Mouse (Mus musculus) monocyte, adult 5-6 weeks (primary cell): ENCODE measurements around the gene Gm20696. TPM values are rescaled to one million over a fixed set of nuclear protein-coding genes. Genes with fewer than 3 reads are reported as not detected.

Experiments used
- ATAC-seq: fragments of 153-309, 156-312 bp; replicated peaks from 2 replicates; pipeline ENCODE4 v1.8.0; 2017; ENCODE audit warnings: mild to moderate bottlenecking; ENCODE audit not compliant: low TSS enrichment, insufficient number of reproducible peaks, severe bottlenecking, poor library complexity, low FRiP score
- total RNA-seq: library from RNA; stranded (forward); fragments of 200-1000, 200-491, 200-594 nt; gene quantifications from 3 replicates; pipeline ENCODE4 v1.2.3, GENCODE M21; 2017

Gm20696 gene
- total RNA-seq, 1 experiment from 2014 or later: 12.8 TPM

DNA sequence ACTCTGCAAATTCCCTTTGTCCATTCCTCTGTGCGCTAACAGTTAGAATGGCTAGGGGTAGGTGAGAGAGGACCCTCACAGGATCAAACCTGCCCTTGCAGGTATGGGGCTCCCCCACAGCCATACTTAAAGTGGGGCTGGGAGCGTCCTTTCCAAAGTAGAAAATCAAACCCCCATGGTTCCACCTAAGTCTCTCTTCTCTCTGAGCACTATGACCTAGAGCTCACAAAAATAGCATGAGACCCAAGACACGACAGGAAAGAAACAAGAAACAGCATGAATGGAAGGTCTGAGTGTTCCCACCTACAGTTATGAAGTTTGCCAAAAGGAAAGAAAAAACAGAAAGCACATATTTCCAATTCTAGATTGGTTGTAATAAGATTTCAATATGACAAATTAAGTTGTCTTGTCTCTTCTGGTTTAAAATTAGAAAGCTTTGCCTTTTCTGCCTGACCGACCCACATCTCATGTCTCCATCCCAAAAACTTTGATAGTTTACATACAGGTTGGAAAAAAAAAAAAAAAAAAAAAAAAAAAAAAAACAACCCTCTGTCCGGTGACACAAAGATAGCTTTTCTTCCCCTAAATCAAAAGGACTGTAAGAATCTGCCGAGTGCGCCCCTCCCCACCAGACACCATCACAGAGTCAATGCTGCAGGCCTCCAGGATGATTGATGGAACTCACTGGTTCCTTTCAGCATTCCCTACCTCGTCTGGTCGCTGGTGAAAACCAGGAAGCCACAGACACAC lies 327.8 kb downstream of the Gm20696 start:
- ATAC-seq: no peak

DNA sequence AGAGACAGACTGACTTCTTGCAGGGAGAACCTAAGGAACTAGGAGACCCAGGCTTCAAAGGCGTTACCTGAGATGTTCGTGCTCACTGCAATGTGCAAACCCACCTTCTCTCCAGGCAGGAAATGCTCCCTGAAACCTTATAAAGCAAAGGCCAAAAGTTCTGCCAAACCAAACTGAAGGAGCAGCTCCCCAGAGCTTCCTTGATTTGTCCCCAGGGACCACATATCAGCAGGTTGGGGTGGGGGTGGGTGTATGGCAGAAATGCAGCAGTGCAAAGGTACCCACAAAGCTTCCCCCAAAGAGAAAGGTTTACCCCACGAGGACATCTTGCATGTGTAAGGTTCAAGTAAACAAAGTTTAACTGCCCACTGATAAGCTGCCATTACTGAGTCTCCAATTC lies 328.4 kb downstream of the Gm20696 start:
- no peak for ATAC-seq

DNA sequence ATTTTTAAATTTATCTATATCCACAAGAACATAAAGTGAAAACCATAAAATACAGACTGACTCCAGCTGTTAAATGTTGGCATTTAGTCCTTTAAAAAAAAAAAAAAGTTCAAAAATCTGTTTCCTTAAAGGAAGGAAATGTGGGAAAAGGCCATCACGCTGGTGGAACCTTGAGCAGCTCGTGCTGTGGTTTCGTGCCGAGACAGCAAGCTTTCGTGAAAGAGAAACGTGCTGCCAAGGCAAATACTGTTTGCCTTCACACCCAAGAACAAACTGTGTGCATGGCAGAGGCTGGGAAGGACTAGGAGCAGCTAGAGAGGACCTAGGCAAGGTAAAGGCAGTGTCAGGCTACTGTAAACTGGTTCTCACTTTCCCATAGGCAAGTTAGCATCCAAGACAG lies 329.0 kb downstream of the Gm20696 start:
- no peak for ATAC-seq

DNA sequence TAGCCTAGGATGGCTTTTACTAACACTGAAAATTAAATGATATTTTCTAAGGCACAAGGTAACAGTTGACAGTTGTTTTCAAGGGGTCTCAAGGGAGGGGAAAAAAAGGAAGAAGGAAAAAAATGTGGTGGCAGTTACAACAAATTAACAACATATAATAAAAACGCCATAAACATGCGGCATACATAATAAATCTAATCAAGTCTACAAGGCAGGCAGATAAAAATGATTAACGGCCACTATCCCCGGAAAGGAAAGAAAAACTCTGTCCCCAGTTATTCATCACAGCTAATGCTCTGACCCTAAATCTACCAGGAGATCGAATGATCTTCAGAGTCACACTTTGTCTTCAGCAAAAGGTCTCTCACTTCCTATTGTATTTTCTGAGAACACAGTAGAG lies 330.4 kb downstream of the Gm20696 start:
- no peak for ATAC-seq

DNA sequence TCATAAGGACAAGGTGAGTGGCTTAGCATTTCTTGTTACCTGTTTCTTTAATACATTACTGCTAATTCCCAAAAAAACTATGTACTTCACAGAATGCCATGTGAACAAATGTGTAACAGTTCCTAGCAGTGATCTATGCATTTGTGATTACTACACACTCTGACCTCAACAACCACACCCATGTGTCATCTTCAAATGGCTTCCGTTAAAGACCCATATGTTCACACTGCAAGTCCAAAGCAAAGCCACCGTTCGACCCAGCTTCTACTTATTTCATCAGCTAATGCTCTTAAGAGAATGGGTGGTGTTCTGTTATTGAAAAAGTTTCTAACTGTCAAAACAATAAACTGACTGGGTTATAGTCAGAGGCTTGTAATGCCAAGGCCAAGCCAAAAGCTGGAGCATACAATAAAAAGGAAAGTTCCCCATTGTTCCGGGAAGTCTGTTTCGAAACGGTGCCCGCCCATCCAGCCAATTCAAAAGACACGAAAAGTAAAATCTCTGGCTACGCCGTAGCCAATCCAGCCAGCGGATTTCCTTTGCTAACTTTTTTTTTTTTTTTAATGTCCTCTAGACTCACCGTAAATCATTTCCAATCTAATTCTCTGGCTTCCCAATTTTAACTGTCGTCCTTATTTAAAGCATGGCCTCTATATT lies 331.3 kb downstream of the Gm20696 start:
- peak; percentile 81 for ATAC-seq

DNA sequence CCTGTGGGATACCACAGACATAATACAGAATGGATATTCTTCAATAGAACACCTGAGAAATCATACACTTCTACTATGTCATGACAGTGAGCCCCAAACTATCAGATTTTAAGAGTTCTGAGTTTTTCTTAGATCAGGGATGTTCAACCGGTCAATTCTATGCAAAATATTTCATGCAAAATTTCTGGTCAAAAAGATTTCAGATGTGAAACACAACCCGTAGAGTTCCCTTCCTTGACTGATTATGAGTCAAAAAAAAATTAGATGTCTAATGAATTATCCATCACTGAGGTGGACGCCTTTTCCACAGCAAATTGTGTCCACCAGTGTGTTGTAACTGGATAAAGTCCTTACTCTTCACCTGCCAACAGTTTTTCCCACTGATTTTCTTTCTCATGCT lies 332.3 kb downstream of the Gm20696 start:
- ATAC-seq: no peak

DNA sequence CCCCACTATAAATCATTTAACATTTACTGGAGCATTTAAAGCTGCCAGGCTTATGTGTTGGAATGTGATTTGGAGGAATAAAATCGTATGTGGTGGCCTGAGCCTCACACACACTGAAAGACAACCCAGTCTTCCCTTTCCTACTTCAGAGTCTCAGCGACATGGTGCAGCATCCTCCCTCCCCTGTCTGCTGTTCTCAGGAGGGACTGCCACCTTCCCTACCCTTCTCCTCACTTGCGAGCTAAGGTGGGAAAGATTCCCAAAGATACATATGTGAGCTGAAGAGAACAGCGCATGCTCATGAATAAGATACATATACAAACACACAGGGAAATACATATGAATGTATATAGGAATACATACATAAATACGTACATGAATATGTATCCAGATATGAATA lies 333.5 kb downstream of the Gm20696 start:
- no peak for ATAC-seq

DNA sequence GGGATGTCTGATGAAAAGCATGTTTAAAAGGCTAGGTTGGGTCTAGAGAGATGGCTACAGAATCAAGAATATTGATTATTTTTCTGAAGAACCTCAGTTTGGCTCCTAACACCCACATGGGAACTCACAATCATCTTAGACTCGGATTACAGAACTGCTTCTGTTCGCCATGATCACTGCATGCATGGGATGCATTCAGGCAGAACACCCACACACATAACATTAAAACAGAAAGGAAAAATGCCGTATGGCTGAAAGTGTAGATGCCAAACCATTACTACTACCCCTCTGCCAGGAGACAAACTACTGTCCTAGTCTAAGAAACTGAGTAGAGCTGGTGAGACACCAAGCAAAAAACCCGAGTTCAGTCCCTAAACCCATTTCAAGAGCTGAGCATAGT lies 336.4 kb downstream of the Gm20696 start:
- no peak for ATAC-seq

DNA sequence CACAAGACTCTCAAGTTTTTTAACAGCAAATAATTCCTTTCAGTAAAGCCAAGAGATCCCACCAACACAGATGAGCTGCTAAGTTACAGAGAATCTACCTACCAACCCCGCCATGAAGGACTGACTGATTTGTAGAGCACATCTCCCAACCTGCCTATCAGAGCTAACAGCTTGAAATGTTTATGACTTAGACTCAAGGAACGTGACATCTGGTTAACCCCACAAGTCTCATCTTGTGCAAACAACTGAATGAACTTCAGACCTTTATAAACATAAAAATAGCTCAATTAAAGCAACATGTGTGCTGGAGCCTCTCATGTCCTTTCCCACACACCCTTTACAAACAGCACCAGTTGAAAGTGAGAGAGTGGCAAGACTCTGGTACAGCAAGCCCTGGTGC lies 338.0 kb downstream of the Gm20696 start:
- no peak for ATAC-seq

DNA sequence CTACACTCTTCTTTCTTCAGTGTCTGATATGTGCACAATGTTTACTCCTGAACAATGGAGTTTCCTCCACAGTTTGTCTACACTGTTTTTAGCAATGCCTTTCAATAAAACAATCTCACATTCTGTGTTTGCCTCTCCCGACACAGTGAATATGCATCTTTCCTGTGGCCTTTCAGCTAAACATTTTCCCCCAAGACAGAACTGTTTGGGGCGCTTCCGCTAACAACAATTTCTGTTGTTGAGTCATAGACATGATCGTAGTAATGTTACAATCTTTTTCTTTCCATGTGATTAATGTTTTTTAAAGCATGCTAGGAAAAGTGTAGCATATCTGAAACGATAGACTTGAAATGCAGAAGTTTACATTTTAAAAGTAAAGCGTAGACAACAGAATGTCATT lies 338.5 kb downstream of the Gm20696 start:
- no peak for ATAC-seq

DNA sequence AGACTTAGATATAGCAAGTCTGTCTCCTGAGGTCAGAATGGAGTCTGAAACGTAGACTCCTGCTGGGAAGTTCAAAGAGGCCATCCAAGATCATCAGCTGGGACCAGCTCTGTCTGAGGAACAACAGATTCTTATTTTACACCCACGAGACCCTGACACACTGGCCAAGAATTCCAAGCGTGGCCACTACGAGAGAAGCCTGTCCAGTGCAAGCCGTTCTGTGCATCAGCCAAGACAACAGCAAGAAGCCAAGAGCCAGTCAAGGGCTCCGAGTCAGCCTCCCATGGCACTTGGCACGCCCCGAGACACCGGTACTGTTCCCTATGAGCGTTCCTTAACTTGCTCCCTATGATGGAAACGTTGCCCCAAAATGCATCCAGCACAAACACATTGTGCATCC lies 338.9 kb downstream of the Gm20696 start:
- no peak for ATAC-seq

DNA sequence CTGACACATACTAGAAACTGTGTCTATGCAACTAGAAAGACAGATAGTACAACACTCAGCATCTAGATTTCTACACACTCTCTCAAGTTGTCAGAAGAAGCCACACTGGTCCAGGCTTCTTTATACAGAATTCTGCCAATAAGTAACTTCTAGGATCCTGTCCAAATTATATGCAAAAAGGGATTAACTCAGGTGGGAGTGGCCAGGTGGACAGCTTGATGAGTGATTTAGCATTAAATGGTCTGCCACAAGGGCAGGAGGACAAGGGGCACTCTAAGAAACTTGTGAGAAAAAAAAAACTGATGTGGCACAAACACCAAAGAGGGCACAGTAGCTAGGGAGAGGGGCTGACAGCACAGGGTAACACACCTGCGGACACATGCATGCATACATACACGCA lies 340.7 kb downstream of the Gm20696 start:
- ATAC-seq: no peak

DNA sequence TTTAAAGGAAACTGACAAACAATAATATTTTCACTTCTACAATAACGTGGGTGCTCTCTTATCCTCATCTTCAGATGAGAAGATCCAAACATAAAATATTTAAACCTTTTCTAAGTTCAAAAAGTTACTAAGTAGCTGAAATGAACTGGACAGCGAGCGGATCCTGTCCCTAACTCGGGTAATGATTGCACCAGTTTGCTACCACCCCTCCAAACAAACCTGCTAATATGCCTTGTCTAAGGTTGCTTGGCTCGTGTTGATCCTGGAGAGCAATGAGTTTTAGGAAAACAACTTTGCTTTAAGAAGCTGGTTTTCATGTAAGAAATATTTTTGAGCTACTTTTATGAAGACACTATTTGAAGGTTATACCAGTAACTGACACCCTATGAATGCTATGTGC lies 341.1 kb downstream of the Gm20696 start:
- ATAC-seq: no peak

DNA sequence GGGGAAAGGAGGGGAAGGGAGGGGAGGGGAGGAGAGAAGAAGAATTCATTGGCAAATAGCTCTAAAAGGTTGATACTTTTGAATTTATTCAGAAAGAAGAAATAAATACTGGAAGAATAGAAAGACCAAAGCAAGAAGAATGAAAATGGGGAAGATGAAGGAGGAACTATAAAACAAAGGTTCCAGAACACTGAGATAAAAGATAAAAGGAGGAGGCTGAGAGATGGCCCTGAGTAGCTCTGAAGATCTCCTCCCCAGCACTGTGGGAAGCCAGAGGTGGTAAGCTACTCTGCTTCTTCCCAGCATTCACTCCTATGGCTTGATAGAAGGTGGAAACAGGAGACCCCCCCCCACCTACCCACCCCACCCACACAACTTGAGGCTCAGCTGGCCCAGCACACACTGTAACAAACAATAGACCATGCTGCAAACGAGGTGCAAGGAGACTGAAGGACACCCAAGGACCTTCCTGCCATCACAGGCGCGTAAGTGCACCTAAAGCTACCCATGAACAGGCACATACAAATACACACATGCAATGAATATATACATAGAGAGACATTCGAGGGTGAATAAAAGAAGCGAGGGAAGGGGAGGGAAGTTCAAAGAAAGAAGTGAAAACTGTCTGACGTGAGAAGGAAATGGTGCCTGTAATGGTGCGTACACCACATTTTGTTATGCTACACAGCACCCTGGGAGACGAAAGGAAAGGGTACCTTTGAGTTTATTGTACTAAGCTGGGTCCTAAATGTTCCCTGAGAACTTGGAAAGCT lies 344.3 kb downstream of the Gm20696 start:
- 0 out of 2 replicates have a peak, but pooled peaks have one; percentile 31 for ATAC-seq

DNA sequence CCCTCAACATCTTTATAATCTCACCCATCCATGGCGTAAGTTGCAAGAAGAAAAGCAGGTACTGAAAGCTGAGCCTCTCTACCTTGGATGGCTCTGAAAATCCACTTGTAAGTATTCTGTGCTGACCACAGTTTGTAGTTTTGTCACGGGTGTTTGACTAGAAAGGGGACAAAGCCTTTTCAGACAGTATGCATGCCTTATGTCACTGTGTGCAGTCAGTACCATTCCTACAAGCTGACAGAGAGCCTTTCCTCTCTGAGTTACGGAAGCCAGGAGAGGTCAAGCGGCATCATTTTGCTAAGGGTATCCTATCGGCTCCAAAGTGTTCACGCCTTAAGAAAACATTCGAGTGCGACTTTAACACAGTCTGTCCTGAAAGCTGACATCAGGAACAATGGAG lies 346.2 kb downstream of the Gm20696 start:
- ATAC-seq: no peak

DNA sequence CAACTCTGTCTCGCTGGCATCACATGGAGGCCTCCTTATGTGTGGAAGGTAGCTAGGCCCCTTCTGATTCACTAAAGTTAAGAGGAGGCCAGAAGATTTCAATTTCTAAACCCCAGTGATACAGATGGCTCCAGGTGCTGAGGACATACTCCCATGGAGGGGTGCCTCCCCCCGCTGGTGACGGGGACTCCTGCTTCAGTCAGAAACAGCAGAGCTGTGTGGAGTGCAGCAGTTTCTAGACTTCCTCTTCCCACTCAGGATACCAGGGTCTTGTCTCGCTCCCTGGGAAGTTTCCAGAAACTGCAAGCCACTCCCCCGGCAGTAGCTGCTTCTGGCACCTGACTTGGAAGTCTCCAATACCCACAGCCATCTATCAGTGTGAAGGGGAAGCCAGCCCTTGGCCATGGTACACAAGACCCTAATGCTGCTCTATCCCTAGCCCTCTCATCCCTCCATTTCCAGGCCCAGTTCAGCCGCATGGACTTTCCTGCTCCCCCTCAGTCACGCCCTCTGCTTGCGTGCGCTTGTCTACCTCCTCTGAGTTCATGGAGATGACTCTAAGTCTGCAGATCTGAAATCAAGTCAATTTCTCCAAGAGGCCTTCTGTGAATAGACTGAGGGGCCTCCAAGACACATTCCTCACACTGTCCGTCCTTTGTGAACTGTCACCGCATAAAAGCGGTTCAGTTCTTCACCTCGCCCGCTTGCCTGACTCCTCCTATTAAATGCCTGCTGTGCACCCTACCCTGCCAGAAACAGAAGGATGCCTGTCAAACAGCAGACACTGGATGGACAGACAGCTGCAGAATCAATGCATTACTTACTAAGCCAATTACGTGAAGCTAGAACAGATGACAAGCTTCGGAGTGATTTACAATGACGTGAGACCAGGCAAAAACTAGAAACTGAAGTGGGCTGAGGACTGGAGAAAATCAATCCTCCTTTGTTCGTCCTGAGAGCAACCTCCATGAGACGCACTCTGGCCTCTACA lies 346.9 kb downstream of the Gm20696 start:
- ATAC-seq: no peak

DNA sequence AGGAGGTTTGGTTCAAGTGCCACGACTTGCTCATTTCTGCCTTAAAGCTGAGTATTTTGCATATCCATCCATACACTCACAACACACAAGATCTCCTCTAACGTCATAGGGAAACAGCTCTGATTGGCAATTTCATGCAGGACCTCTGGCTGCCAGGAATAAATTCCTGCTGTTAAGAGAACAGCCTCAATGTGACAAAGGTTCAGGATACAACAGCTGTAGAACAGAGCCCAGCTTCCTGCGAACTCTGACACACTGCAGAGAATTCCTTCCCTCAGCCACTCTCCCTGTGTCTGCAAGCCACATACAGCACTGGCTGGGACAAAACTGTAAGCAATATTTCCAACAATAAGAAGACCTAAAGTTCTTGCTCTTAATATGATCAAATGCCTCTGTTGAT lies 351.9 kb downstream of the Gm20696 start:
- no peak for ATAC-seq

DNA sequence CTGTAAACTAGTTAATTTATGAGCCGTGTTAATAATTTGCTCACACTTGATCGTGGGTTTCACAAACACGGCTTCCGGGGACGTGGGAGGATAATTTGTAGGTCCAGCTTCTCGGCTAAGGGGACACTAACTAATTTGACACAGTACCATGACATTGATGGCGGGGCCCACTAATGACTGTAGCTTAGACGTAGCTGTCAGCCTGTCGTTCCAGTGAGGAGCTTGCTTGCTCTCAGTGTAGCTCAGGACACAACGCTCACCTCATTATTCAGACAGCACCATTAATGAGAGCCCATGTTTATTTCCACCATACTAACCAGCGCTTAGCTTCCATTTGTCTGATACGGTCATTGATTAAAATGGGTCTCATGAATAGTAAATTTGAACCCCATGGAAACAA lies 356.1 kb downstream of the Gm20696 start:
- ATAC-seq: no peak

DNA sequence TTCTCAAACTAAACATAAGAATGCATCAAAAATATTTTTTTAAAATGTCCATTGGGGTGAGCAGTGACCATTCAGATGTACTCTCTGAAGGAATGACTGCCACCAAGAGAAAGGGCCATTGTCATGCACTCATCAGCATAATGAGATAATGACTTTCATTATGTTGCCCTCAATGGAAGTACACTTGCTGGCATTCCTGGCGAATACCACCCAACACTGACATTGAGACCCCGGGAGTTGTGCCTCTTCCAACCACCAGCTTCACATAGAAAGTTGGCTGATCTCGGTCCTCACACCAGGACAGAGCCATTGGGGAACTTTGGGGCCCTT lies 356.5 kb downstream of the Gm20696 start:
- no peak for ATAC-seq
